Mouse (Mus musculus): Measurements from ENCODE around the gene Ulk4. TPM values are rescaled to one million over a fixed set of nuclear protein-coding genes. Genes with fewer than 3 reads are reported as not detected.
"Not testable (repeated sequence)": the region's sequence is repeated elsewhere in the genome, so short reads cannot be mapped to it uniquely, and the experiment has no call there.

Ulk4 gene
- total RNA-seq, 2 experiments from 2014 or later, result 0.24 to 2.0 TPM

DNA sequence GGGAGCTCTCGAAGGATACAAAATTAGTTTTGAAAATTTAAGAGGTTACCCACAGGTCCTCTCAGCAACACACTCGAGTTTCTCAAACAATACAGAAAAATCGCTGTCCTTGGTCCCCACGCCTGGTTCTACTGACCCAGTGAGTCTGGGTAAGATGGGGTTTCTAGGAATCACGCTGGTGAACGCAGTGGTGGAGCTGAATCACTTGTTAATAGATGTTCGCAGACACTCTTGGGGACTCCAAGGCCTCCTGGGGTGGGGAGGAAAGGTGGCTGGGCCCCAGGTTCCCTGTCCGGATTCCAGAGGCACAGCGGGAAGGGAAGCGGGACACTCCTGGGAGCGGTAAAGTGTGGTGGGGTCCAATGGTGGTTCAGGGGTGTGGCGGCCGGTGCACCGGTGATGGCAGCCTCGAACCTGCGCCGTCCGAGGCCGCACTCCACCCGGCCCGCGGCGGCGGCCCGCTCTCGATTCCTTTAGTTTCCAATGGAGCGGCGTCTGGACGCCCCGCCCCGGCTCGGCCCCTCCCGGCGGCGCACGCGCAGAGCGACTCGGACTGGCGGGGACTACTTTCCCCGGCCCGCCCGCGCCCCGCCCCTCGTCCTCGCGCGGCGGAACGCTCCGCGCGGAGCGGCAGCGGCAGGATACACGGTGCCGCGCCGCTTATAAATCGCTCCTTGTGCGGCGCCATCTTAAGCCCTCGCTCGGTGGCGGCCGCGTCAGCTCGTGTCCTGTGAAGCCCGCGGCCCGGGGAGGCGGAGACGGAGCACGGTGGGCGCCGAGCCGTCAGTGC lies 344.0 kb downstream of the Ulk4 start:
- ATAC-seq (replicated peaks; ENCODE audit: low FRiP score, low TSS enrichment, poor library complexity, severe bottlenecking), result peak; percentile 60

DNA sequence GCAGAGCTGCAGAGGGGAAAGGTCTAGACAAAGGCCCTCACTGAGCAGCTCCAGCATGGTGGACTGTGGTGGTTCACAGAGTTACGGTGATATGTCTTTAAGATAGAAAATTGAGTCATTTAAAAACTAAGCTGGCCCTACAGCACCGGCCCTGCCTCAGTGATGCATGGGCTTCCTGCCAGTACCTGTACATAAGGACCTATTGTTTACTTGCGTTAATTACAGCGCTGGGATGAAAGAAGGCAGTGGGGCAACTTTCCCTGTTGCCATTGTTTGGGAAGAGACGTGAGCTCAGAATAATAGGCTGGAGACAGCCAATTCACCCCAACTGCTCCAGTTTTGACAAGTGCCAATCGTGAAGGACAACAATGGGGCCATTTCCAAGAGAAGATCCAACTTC lies 344.6 kb downstream of the Ulk4 start:
- ATAC-seq (replicated peaks; ENCODE audit: low FRiP score, low TSS enrichment, poor library complexity, severe bottlenecking), result no peak

DNA sequence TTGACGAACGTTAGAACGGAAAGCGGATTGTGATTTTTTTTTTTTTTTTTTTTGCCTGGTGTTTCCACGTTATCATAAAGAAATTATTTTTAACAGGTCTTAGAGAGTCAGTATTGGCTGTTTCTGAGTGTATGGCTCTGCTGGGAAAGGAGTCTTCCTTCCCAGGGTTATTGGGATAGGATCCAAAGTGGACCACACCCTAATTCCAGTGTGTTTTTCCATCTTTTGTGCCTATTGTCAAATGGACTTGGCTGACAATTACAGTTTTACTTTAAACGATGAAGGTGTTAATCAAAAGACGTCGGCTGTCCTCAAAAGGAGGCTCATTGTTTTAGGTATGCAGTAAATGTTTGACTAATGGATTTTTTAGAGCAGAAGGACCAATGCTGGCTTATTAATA lies 346.2 kb downstream of the Ulk4 start:
- no peak for ATAC-seq (replicated peaks; ENCODE audit: low FRiP score, low TSS enrichment, poor library complexity, severe bottlenecking)

GRCm38 (mm10) chr9:120930021-120930420 lies 347.0 kb downstream of the Ulk4 start:
- ATAC-seq (replicated peaks; ENCODE audit: low FRiP score, low TSS enrichment, poor library complexity, severe bottlenecking), result no peak

- ATAC-seq (replicated peaks; ENCODE audit: low FRiP score, low TSS enrichment, poor library complexity, severe bottlenecking), result no peak
Measured at GRCm38 (mm10) chr9:120929081-120929480, 347.9 kb downstream of the Ulk4 start, which contains the start of gene Ctnnb1. Ctnnb1 (plus strand) TSS chr9:120929216.

DNA sequence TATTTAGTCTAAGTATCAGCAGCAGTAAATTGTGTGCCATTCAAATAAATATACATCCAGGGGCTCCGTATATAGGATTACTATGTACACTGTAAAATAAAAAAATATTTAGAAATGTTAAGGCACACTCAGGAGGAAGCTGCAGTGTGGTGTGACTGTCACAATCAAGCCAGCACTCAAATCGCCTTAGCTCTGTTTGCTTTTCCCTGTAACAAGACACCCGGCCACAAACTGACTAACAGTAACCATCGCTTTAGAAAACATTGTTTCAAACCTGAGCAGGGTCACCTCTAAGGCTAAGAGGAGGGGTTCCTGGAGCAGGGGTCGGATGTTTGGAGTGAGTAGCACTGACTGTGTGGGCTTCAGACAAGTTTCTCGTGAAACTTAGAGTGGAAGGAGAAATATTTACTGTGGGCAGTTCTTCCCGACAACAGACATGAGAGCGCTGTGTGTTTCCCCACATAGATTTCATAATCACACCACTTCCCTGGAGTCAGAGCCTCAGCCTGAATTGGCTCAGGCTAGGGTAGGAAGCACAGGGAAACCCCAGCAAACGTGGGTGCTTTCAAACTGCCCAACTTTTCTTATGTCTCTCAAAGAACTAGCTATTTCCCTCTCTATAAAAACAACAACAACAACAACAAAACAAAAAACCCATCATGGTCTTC lies 349.9 kb downstream of the Ulk4 start:
- ATAC-seq (replicated peaks; ENCODE audit: low FRiP score, low TSS enrichment, poor library complexity, severe bottlenecking), result no peak

- no peak for ATAC-seq (replicated peaks; ENCODE audit: low FRiP score, low TSS enrichment, poor library complexity, severe bottlenecking)
Measured at GRCm38 (mm10) chr9:120926126-120926525, 350.9 kb downstream of the Ulk4 start.

DNA sequence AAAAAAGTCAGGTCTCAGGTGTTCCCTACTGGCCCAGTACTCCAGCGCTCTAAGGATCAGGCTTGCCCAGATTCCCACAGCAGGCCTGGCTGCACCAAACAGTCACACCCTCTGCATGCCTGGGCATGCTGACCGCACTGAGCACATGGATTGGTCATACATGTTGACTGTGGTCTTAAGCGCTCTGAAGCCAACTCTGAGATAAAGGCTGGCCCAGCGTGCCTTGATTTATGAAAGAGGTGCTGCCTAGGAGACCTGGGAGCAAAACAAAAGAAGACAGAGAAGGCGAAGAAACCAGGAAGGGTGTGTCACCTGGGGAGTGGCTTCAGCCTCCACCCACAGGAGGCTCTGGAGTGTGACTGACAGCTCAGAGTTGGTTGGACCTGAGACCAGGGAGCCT lies 357.9 kb downstream of the Ulk4 start:
- ATAC-seq (replicated peaks; ENCODE audit: low FRiP score, low TSS enrichment, poor library complexity, severe bottlenecking), result peak; percentile 76

DNA sequence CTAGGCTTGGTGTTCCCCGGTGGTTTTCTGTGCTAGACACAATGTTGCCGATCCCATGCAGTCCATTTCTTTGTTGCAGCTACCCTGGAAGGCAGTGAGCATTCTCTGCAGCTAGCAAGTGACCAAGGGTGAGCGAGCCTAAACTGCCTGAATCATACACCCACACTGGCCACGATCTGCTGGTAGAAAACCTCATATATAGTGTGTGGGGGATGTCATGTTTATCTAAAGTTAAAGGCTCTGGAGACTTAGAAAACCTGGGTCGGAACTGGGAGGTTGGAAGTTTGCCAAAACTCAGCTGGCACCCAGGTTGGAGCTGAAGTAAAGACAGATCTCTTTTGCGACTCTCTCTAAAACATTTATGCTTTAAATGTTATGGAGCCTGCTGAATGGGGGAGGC lies 358.4 kb downstream of the Ulk4 start:
- no peak for ATAC-seq (replicated peaks; ENCODE audit: low FRiP score, low TSS enrichment, poor library complexity, severe bottlenecking)

- no peak for ATAC-seq (replicated peaks; ENCODE audit: low FRiP score, low TSS enrichment, poor library complexity, severe bottlenecking)
Measured at GRCm38 (mm10) chr9:120918211-120918610, 358.8 kb downstream of the Ulk4 start.

GRCm38 (mm10) chr9:120917619-120918018 lies 359.4 kb downstream of the Ulk4 start:
- ATAC-seq (replicated peaks; ENCODE audit: low FRiP score, low TSS enrichment, poor library complexity, severe bottlenecking), result not testable (repeated sequence)

DNA sequence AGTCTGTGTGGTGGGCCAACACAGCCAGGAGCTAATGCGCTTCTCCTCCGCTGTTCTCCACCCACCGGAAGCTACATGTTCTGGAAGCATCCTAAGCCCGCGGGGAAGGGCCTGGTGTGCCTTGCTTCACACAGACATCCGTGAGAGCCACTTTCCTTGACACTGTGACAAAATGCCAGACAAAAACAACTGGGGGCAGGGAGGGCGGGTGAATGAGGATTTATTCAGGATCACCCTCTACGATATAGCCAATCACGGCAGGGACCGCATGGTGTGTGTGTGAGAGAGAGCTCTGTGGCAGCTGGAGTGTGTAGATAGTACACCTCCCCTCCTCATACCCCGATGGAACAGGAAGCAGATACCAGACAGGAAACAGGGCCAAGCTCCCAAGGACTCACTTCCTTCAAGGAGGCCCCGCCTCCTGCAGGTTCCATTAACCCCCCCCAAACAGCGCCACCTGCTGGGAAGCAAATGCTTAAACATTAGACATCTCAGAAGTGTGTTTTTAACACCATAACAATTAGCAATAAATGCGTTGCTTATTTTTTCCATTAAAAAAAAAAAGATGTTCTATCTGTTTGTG lies 362.0 kb downstream of the Ulk4 start:
- peak; percentile 96 for ATAC-seq (replicated peaks; ENCODE audit: low FRiP score, low TSS enrichment, poor library complexity, severe bottlenecking)

- no peak for ATAC-seq (replicated peaks; ENCODE audit: low FRiP score, low TSS enrichment, poor library complexity, severe bottlenecking)
Measured at GRCm38 (mm10) chr9:120914429-120914828, 362.6 kb downstream of the Ulk4 start.

- no peak for ATAC-seq (replicated peaks; ENCODE audit: low FRiP score, low TSS enrichment, poor library complexity, severe bottlenecking)
Measured at GRCm38 (mm10) chr9:120913152-120913551, 363.8 kb downstream of the Ulk4 start.

DNA sequence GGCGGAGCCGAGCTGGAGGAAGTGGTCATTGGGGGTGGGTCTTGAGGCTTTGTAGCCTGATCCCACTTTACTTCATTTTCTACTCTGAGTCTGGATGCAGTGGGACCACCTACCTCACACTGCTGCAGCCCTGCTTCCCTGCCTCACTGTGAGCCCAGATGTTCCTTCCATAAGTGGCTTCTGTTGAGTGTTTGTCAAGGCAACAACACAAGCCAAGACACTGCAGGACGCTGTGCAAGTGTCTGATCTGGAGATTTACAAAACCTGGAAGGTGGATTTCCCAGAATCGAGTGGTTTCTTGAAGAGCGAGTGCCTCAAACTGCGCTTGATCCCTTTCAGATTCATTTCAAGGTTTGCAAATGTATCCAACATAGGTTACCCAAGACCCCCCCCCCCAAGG lies 368.5 kb downstream of the Ulk4 start:
- no peak for ATAC-seq (replicated peaks; ENCODE audit: low FRiP score, low TSS enrichment, poor library complexity, severe bottlenecking)

Other genes with a start within 250 kb of the Ulk4 start
- gene Trak1, start 20.3 kb upstream of the Ulk4 start, total RNA-seq (2014; fragmentation: Nextera tagmentation), result 45.6 and 50.2 TPM in 2 replicates
- gene Trak1, start 20.3 kb upstream of the Ulk4 start, total RNA-seq (2017), result 14.2 and 23.2 TPM in 2 replicates
- not detected in 2 replicates for gene Cck, start 218.5 kb upstream of the Ulk4 start, total RNA-seq (2014; fragmentation: Nextera tagmentation)
- gene Cck, start 218.5 kb upstream of the Ulk4 start, total RNA-seq (2017), result not detected in 2 replicates